Mouse (Mus musculus): ENCODE data around the gene 4930544G11Rik.

DNA sequence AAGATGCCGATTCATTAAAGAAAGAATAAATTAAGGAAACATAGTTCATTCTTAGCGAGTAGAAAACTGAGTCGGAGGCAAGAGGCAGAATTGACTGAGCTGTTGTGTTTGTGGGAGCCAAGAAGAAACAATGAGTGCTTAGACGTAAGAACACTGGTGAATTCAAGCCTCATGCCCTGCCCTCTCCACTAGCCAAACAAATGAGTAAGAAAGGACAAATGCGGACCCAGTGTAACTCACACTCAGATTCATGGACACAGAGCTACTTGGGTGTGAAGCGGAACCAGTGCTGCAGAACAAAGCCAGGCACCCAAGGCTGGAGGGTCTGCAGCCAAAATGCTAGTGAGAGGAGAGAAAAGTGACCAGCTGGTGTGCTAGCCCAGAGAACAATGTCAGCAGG, 1.9 kb upstream of the 4930544G11Rik start:
- no peak for TF ChIP-seq POLR2A (IDR thresholded peaks at IDR 0.05; ENCODE audit: borderline replicate concordance, extremely low read depth, low read depth, low read length)
- no peak for TF ChIP-seq CTCF (IDR thresholded peaks at IDR 0.05; ENCODE audit: insufficient read depth, low read length)

Measured in lung, adult 2 months (tissue).